Mouse (Mus musculus) induced T-regulatory cell, adult 2 months (primary cell): ENCODE measurements at regions not wholly inside any gene's neighbourhood (a gene's known extent, or its start where the extent isn't known, plus 50 kb on each side); places are given as distances from the start of the nearest gene placed in this dataset.

ENCODE experiments used
- DNase-seq: peaks from one replicate; pipeline ENCODE4 v3.0.0-alpha.2; 2012; ENCODE audit warnings: low read depth

- DNase-seq: no peak
Observed at GRCm38 (mm10) chr13:54847764-54848183, 58.6 kb downstream of the Tspan17 start.

- DNase-seq: no peak
Observed at GRCm38 (mm10) chr13:54851131-54851530, 62.0 kb downstream of the Tspan17 start.

- DNase-seq: no peak
Observed at GRCm38 (mm10) chr13:54855333-54856238, 66.4 kb downstream of the Tspan17 start.

GRCm38 (mm10) chr13:54862931-54863330 lies 73.8 kb downstream of the Tspan17 start:
- no peak for DNase-seq

- DNase-seq: no peak
Observed at GRCm38 (mm10) chr13:54864048-54864447, 74.9 kb downstream of the Tspan17 start.

GRCm38 (mm10) chr13:54872004-54872403 lies 77.2 kb upstream of the Unc5a start:
- DNase-seq: no peak

DNA sequence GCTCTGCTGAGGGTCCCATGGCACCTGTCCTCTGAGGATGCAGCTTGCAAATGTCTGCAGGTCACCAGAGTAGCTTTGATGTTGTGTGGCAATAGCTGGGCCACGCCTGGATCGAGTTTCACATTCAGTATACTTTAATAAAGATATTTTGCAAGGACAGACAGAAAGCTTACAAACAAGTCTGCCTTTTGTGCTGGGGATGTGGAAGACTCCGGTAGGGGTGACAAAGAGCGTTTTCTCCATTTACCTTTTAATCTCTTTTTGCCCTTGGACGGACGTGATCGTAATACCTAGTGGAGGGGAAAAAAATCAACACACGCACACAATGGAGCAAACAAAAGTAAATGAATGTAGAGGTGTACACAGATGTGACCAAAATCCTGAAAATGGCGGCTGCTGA lies 75.3 kb upstream of the Unc5a start:
- no peak for DNase-seq

DNA sequence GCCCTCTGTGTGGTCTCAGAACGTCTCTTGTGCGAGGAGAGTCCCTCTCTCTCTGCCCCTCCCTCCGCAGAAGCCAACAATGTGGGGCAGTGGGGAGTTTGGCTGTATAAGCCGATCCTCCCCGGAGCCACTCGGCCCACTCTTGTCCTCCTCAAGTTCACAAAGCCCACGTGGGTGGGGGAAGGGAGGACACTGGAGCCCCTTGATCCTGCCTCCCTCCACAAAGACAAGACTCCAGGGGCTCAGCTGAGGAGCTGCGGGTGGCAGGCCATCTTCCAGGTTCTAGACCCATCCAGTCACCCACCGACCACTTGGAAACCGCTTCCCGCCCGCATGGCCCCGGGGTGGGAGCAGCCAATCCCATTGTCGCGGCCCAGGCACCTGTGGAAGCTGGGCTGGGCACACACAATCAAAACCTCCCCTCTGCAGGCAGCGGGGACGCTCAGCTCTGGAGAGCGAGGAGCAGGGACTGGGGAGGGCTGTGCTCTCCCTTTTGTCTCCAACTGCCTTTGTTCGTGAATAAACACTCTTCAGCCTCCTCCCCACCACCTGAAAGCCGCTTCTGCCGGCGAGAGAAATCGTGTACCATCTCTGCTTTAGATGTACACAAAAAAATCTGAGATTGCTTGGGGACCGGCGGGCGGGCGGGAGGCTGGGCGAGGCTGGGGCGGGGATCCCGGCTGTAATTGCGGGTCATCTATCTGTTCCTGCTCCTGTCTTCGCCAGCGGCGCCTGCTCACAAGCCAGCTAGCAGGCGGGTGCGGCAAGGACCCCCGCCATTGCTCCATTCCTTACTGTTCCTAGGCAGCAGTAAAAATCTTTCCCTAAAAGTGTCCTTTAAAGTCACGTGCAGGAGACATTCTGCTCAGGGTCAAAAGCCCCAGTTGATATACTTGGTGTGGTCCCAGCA lies 74.7 kb upstream of the Unc5a start:
- DNase-seq: no peak

DNA sequence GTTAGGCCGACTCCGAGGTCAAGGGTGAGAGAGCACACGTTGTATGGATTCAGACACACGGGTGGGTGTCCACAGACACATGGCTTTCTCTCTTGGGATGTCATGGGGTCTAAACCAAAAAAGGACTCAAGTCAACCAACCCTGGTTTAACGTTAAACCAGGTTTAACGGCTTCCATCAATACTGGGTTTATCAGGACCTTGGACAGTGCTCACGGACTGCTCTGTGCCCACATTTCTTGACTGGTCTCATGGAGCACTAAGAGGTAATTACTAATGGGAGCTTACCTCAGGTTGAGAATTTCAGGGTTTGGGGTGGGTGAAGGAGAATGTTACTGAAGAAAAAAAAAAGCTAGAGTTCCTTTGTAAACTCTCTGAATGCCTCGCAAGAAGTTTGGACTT lies 72.7 kb upstream of the Unc5a start:
- DNase-seq: peak; percentile 10

DNA sequence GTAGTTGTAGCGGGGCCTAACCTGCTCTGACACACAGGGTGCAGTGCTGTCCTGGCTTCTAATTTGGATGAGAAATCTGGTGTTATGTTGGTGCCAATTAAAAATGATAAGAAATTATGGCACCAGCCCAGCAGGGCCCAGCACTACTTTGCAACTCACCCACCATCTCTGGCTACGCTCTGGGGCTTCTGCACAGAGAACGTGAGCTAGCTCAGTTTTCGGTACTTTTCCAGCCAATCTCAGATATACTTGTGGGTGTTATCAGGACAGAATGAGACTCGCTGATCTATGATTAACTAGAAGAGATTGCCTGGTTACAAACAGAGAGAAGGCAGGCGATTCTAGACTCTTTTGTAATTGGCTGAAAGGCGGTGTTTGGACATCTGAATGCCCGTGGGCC lies 71.6 kb upstream of the Unc5a start:
- no peak for DNase-seq

- no peak for DNase-seq
Observed at GRCm38 (mm10) chr13:54879325-54879724, 69.9 kb upstream of the Unc5a start.

- DNase-seq: no peak
Observed at GRCm38 (mm10) chr13:54880204-54880603, 69.0 kb upstream of the Unc5a start.

GRCm38 (mm10) chr13:54882781-54883180 lies 66.4 kb upstream of the Unc5a start:
- no peak for DNase-seq

GRCm38 (mm10) chr13:54883748-54884708 lies 65.2 kb upstream of the Unc5a start:
- no peak for DNase-seq

GRCm38 (mm10) chr13:54884709-54885460 lies 64.3 kb upstream of the Unc5a start:
- DNase-seq: no peak

DNA sequence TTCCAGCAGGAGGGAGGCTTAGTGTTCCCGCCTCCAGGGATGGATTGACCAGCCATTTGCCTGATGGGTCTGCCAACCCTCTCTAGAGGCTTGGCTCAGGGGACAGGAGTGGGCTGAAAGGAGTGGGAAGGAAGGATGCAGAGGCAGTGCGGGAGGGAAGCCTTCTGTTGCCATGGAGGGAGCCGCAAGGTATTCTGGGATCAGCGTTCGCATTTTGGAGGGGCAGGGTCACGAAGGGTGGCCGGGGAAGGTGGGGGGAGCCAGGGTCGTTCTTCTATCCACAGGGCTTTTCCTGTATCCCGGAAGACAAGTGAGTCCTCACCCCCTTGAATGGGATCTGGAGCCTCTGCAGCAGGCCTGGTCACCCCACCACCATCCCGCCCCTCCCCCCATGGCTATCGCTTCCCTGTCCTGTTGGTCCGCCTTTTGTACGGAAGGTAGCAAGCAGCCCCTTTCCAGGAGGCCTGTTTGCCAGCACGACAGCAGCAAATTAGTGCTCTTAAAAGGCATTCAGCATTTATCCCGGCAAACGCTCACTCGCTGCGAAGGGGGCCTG lies 61.8 kb upstream of the Unc5a start:
- DNase-seq: no peak

DNA sequence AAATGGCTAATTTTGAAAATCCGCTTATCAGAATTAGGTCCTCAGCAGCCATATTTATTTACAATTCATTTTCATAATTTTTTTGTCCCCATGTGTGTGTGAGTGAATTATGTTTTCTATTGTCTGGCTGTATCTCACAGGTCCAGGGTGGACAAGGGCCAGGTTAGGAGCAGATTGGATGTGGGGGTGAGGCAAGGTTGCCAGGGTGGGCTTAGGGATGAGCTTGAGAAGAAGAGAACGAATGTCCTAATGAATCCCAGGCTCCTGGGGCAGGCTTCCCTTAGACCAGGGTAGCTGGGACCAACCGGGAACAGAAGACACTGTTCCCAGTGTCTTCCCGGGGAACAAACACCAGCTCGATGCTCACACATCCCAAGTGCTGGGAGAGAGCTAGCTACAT lies 61.2 kb upstream of the Unc5a start:
- no peak for DNase-seq

DNA sequence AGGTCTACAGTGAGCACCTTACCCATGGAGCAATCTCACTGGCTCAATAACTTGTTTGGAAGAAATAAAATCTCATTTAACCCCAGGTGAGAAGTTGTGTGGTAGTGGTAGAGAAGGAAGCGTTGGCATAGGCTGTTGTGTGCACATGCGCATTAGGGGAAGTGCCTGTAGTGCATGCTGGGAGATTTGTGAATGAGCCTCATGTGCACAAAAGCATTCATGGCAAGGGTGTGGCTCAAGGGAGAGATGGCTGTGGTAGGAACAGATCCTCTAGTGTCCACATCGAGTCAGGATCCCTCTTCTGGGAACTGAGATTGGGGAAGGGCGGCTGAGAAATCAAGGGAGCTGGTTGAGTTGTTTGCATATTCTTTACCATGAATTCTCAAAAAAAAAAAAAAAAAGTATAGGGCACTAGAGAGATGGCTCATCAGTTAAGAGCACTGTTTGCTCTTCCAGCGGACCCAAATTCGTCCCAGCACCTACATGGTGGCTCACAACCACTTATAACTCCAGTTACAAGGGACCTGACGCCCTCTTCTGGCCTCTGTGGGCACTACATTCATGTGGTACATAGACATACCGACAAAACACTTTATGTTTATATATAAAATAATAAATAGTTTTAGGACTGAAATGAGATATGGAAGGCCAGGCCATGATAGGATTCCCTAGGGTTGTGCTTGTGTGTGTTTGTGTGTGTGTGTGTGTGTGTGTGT lies 59.4 kb upstream of the Unc5a start:
- peak; percentile 20 for DNase-seq

DNA sequence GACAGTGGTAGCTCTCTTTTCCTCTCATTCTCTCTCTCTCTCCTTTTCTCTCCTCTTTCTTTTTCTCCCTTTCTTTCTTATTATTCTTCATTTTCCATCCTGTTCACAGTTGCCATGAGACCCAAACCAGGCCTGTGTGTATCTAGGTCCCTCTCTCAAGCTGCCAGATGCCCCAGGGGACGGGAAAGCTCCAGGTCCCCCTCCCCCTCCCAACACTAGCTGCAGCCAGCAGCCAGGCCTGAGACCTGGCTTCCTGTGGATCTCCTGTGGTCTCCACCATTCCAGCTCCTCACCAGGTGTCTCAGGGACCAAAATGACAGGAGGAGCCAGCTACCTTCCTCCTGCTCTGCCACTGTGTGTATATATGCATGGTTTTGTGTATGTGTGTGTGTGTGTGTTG lies 56.6 kb upstream of the Unc5a start:
- DNase-seq: no peak

DNA sequence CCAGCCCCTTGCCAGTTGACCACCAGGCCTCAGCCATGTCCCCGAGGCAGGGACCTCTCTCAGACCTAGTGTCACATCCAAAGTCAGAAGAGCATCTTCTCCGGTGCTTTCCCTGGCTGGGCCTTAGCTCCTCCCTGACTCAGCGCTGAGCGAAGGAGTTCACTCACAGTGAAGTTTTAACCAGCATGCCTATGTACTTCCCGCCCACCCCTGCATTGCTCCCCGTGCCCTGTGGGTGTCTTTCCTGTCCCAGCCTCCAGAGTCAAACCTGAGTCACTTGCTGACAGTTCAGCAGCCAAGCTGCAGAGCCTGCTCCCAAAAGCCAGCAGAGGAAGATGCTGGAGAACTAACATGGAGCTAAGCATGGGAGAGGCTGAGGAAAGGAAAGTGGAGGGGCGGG lies 55.6 kb upstream of the Unc5a start:
- DNase-seq: no peak
